Mouse (Mus musculus): ENCODE results near the gene Myd88.

GRCm38 (mm10) chr9:119337842-119338241 is 3.4 kb downstream of the Myd88 start:
- TF ChIP-seq CTCF (IDR thresholded peaks at IDR 0.05; ENCODE audit: low read depth, low read length) (no peak), TAL1 (conservative IDR thresholded peaks at IDR 0.05; ENCODE audit: low read depth, low read length) (no peak), GATA1 (IDR thresholded peaks at IDR 0.05; ENCODE audit: borderline replicate concordance, low read length) (no peak)

All from G1E (cell line).